Comparison of ENCODE assay signal across 31 mouse cellular contexts in genomic region chr10:90811446-90811845, GRCm38 (mm10).
"Had no signal": no experiment of that assay in that cellular context is flagged by ENCODE, and none has a peak within 500 bp of the region (broad histone marks: within the 10 kb centered on the region; RNA-seq: fewer than 3 reads in every experiment).

No protein-coding gene starts in this region.

- H3K4me2 ChIP-seq: limb, embryonic 12.5 days; limb, embryonic 13.5 days; limb, embryonic 15.5 days; liver, embryonic 11.5 days; liver, embryonic 12.5 days; liver, embryonic 13.5 days; liver, embryonic 15.5 days; lung, embryonic 14.5 days; lung, embryonic 15.5 days; midbrain, embryonic 11.5 days; midbrain, embryonic 12.5 days; midbrain, embryonic 13.5 days; midbrain, embryonic 15.5 days had no signal

- H3K4me1 ChIP-seq: limb, embryonic 10.5 days; limb, embryonic 12.5 days; limb, embryonic 13.5 days; limb, embryonic 15.5 days; liver, embryonic 12.5 days; liver, embryonic 13.5 days; liver, embryonic 15.5 days; lung, embryonic 15.5 days; megakaryocyte, embryonic 14.5 days; midbrain, embryonic 10.5 days had no signal

- H3K9ac ChIP-seq: limb, embryonic 12.5 days; limb, embryonic 13.5 days; limb, embryonic 15.5 days; liver, embryonic 12.5 days; liver, embryonic 13.5 days; liver, embryonic 14.5 days; liver, embryonic 15.5 days; liver, postnatal 0 days; lung, embryonic 14.5 days; lung, embryonic 15.5 days; midbrain, embryonic 12.5 days; midbrain, embryonic 13.5 days; midbrain, embryonic 15.5 days had no signal

- H3K4me3 ChIP-seq: limb, embryonic 10.5 days; limb, embryonic 12.5 days; limb, embryonic 13.5 days; limb, embryonic 15.5 days; liver, embryonic 12.5 days; liver, embryonic 13.5 days; liver, embryonic 15.5 days; lung, embryonic 15.5 days; megakaryocyte, embryonic 14.5 days; midbrain, embryonic 10.5 days; midbrain, embryonic 12.5 days; midbrain, embryonic 13.5 days; midbrain, embryonic 15.5 days; myocyte had no signal

- H3K27me3 ChIP-seq: limb, embryonic 15.5 days; liver, embryonic 12.5 days; liver, embryonic 13.5 days; liver, embryonic 15.5 days; lung, embryonic 15.5 days; megakaryocyte, embryonic 14.5 days; midbrain, embryonic 12.5 days; midbrain, embryonic 13.5 days; midbrain, embryonic 15.5 days had no signal

- ATAC-seq: liver, embryonic 12.5 days; liver, postnatal 0 days; lung, postnatal 0 days; midbrain, embryonic 13.5 days; midbrain, embryonic 15.5 days; midbrain, embryonic 16.5 days had no signal

- H3K9me3 ChIP-seq: limb, embryonic 10.5 days; limb, embryonic 12.5 days; limb, embryonic 13.5 days; limb, embryonic 15.5 days; liver, embryonic 12.5 days; liver, embryonic 13.5 days; liver, embryonic 15.5 days; lung, embryonic 15.5 days; midbrain, embryonic 10.5 days; midbrain, embryonic 12.5 days; midbrain, embryonic 13.5 days; midbrain, embryonic 15.5 days had no signal

- H3K27ac ChIP-seq: limb, embryonic 10.5 days; limb, embryonic 12.5 days; limb, embryonic 13.5 days; limb, embryonic 15.5 days; liver, embryonic 12.5 days; liver, embryonic 13.5 days; liver, embryonic 14.5 days; liver, embryonic 15.5 days; lung, embryonic 15.5 days; macrophage; midbrain, embryonic 10.5 days; midbrain, embryonic 12.5 days; midbrain, embryonic 13.5 days; midbrain, embryonic 15.5 days had no signal

- H3K36me3 ChIP-seq: limb, embryonic 10.5 days; limb, embryonic 12.5 days; limb, embryonic 13.5 days; limb, embryonic 15.5 days; liver, embryonic 12.5 days; liver, embryonic 13.5 days; liver, embryonic 15.5 days; lung, embryonic 15.5 days; midbrain, embryonic 10.5 days; midbrain, embryonic 12.5 days; midbrain, embryonic 13.5 days; midbrain, embryonic 15.5 days had no signal

- DNase-seq: left cerebral cortex, postnatal 4 days; liver; liver, embryonic 13.5 days; liver, postnatal 0 days; lung, adult 18-20 months; lung, adult 2 months; lung, embryonic 14.5 days; lung, postnatal 10 days; lung, postnatal 14 days; lung, postnatal 36 days; lung, postnatal 4 days; midbrain, embryonic 14.5 days had no signal
